Mouse (Mus musculus) right cerebral cortex, postnatal 25 days (tissue): Measurements from ENCODE around the gene Tmem132e.

Experiments
- DNase-seq: peaks from one replicate; pipeline ENCODE4 v3.0.0; 2022

Tmem132e gene

GRCm38 (mm10) chr11:82434091-82434831 lies 45.6 kb downstream of the Tmem132e start:
- DNase-seq: no peak

GRCm38 (mm10) chr11:82434832-82435182 lies 46.1 kb downstream of the Tmem132e start:
- peak; percentile 31 for DNase-seq

GRCm38 (mm10) chr11:82448485-82448884 lies 59.8 kb downstream of the Tmem132e start:
- DNase-seq: no peak

- no peak for DNase-seq
Measured at GRCm38 (mm10) chr11:82452516-82452915, 63.8 kb downstream of the Tmem132e start.

- DNase-seq: no peak
Measured at GRCm38 (mm10) chr11:82453230-82453629, 64.5 kb downstream of the Tmem132e start.

DNA sequence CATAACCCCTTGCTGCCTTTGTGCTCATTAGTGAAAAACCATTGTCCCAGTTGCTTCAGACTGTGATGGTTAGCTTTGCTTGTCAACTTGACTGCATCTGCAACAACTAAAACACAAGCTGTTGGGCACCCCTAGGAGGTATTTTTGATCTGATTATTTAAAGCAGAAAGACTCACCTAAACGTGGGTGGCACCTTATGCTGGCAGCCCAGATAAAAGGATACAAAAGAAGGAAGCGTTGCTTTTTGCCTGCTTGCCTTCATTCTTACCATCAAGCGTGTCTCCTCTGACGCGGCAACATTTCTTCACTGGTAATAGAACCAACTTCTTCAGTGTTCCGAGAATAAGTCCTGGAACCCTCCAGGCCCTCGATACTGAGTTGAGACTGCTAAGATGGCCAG lies 72.6 kb downstream of the Tmem132e start:
- DNase-seq: no peak

GRCm38 (mm10) chr11:82465536-82465935 lies 76.8 kb downstream of the Tmem132e start:
- DNase-seq: no peak

DNA sequence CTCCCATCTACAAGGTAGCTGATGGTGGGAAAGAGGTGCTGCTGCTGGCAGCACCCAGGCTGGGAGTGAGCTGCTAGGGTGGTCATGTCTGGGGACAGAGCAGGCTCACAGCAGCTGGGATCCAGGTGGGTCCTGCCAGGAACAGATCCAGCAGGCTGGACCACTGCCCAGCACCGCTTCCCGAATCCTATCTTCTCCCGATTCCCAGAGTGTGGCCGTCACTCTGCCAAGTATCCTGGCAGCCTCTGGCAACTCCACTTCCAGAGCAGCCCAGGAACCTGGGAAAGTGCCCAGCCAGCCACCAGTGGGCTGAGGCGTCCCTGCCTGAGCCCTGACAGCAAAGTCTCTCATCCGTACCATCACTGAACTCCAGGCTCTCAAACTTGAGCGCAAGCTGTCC lies 78.5 kb downstream of the Tmem132e start:
- DNase-seq: peak; percentile 63

DNA sequence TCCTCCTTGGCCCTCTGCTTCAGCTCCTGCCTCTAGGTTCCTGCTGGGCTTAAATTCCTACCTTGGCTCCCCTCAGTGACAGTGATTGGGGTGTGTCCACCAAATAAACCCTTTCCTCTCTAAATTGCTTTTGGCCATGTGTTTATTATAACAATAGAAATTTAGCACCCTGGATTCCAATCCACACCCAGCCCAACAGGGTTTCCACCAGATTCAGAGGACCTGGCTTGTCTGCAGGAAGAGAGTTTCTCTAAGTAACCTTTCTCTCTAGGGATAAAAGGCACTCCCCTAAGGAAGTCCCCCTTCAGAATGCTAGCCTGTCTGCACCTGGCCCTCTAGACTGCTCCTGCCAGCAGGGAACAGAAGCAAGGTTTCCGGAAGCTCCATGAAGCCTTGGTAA lies 82.4 kb downstream of the Tmem132e start:
- DNase-seq: no peak

DNA sequence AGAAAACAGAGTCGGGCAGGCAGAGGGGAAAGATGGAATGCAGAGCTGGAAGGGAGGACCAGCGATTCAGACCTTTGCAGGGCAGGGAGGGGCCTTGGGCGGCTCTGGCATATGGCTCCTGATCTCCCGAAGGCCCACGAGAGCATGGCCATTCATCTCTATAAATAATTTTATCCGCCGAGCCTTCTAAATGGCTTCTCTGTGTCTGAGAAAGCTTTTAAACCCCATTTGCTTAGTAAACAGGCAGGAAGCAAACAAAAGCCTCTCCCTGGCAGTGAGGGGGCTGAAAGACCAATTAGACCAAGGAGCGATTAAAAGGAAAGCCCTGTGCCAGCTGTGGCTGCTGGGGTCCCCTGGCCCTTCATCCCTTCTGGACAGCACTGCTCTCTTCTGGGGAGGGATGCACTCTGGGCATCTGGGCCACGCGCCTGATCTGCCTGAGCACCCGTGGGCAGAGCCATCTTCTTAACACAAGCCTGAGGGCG lies 84.5 kb downstream of the Tmem132e start:
- DNase-seq: peak; percentile 5

- no peak for DNase-seq
Measured at GRCm38 (mm10) chr11:82476092-82476491, 87.4 kb downstream of the Tmem132e start.

GRCm38 (mm10) chr11:82477412-82477811 lies 88.7 kb downstream of the Tmem132e start:
- no peak for DNase-seq

DNA sequence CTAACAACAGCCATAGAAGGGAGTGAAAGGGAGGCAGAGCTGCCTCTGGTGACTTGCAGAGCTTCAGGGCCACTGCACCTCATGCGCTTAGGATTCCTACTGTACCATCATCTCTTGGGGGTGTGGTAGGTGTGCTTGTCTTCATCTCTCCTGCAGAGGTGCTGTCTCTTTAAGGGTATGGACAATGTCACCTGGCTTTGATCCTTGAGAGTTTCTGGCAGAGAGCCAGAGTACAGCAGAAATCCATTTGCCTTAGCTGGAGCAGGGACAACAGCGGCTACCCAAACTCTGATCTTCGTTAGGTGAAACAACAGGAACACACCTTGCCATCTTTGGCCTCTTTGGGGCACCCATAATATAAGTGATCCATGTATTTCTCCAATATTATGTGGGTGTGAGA lies 92.2 kb downstream of the Tmem132e start:
- no peak for DNase-seq

DNA sequence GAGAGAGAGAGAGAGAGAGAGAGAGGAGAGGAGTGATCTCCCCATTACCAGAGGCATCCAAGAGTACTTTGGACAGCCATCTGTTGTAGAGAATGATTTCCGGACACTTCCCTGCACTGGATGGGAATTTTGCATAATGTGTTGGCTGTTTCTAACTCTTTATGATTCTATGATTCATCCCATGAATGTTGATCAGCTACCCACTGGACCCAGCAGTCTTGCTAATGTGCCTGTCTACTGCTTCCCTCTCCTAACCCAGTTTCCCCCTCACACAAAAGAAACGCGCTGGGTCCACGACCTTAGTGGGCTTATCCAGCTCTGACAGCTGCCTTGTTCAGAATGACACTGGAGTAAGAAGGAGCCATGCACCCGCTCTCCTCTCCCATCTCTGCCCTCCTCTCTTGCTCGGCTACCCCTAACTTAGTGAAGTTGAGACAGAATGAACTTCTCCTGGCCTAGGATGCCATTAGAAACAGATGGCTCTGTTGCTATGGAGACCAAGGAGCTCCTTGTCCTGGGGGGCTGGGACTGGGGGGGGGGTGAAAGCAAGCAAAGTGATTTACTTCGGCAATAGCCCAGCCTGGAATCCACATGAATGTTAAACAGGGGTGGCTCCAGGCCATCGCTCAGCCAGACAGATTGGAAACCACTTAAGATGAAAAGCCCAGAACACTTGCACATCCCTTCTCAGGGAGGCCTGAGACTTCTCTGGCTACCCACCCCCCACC lies 98.8 kb downstream of the Tmem132e start:
- peak; percentile 10 for DNase-seq

DNA sequence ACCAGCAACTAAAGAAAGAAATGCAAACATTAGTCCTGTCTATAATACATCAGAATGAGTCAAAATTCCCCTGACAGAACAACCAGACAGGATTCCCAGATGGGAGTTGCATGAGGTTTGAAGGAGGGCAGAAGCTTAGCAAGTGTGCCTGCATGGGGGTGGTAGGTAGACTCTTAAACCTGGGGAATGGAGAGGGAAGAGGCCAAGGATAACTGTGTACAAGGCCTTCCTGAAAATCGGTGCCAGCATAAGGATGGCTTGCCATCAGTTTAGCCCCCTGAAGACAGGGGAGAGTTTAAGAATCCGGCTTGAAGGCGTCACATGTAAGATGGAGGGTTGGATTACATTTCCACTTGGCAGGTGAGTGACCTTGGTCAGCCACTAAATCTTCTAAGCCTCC lies 102.2 kb downstream of the Tmem132e start:
- no peak for DNase-seq
